Mouse (Mus musculus): ENCODE results near the gene Dnase1l3. TPM values are rescaled to one million over a fixed set of nuclear protein-coding genes. Genes with fewer than 3 reads are reported as not detected.

The Dnase1l3 gene
- polyA plus RNA-seq, 1 experiment from 2014 or later, result 0.08 TPM

- DNase-seq (ENCODE audit: low spot score) (no peak), ATAC-seq (replicated peaks; ENCODE audit: insufficient number of reproducible peaks, low FRiP score, low TSS enrichment, low read depth) (no peak)
- Histone ChIP-seq H3K36me3 (replicated peaks; ENCODE audit: control insufficient read depth, insufficient read depth, low read depth, low read length) (peaks cover 2% of the 10 kb centered on the region), H3K4me2 (ENCODE audit: low read depth, low read length) (no peak overlapping the region), H3K9me3 (replicated peaks; ENCODE audit: control insufficient read depth, low read length) (no peaks in the 10 kb centered on the region), H3K4me3 (ENCODE audit: low read depth, low read length) (no peak overlapping the region), H3K4me1 (ENCODE audit: control insufficient read depth, insufficient read depth, low read length) (no peaks in the 10 kb centered on the region), H3K9ac (replicated peaks; ENCODE audit: low read length) (no peak overlapping the region), H3K27me3 (ENCODE audit: control insufficient read depth, insufficient read depth, low read length) (no peaks in the 10 kb centered on the region), H3K27ac (replicated peaks; ENCODE audit: low read depth, low read length) (no peak overlapping the region)
- 78% methylated on average over 4 of the region's 4 CpGs for WGBS
Measured at GRCm38 (mm10) chr14:7919921-7920320, 74.5 kb downstream of the Dnase1l3 start.

DNA sequence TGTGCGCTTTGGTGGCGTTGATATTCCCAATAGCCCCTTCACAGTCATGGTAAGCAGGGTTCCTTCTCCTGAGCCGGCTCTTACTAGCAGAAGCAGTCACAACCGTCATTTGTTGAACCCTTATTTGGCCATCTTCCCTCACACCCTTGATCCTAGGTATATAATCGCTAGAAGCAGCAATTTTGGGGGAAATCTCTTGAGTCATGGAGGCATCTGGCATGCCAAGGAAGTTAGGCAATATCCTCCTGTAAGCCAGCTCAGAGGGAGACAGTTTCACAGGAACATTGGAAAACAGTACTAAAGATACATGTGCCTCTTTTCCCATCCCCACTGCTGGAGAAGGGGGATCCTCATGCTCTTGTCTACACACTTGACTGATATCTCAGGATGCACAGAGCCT, 75.1 kb downstream of the Dnase1l3 start:
- Histone ChIP-seq H3K4me1 (ENCODE audit: control insufficient read depth, insufficient read depth, low read length) (no peaks in the 10 kb centered on the region), H3K36me3 (replicated peaks; ENCODE audit: control insufficient read depth, insufficient read depth, low read depth, low read length) (peaks cover 2% of the 10 kb centered on the region), H3K4me3 (ENCODE audit: low read depth, low read length) (no peak overlapping the region), H3K27me3 (ENCODE audit: control insufficient read depth, insufficient read depth, low read length) (no peaks in the 10 kb centered on the region), H3K9ac (replicated peaks; ENCODE audit: low read length) (no peak overlapping the region), H3K27ac (replicated peaks; ENCODE audit: low read depth, low read length) (no peak overlapping the region), H3K4me2 (ENCODE audit: low read depth, low read length) (no peak overlapping the region), H3K9me3 (replicated peaks; ENCODE audit: control insufficient read depth, low read length) (no peaks in the 10 kb centered on the region)
- ATAC-seq (replicated peaks; ENCODE audit: insufficient number of reproducible peaks, low FRiP score, low TSS enrichment, low read depth) (no peak), DNase-seq (ENCODE audit: low spot score) (no peak)
- WGBS, result 87% methylated on average over 5 of the region's 5 CpGs

DNA sequence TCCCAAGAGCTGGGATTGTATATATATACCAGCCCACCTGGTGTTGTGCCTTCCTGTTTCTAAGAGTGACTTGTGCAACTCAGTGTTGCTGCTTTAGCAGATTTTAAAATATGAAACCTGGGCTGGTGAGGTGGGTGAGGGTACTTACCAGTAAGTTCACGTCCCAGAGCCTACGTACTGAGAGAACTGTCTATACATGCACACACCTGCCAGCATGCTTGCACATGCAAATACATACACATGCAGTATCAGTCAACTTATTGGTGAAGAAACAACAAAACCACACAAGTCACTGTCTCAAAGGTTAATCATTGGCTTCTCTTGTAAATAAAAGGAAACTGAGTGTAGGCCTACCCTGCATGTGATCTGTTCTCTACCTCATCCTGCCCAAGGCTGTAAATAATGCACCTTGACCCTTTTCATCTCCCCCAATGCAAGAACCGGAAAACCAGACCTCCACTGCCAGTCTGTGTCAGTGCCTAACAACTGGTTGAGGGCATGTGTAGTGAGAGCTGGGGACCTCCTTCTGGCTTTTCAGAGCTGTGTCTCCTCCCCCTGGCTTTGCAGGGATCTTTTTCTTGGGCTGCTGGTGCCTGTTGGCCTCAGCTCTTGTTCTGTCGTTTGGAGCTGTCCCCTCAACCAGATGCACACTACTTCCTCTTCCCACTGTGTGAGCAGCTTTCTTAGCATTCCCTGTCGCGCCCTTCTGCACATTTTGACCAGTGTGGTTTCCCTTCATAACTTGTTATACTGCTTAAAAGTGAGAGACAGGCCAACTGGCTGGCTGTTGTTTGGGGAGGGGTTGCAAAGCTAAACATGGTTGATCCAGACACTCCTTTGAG, 76.0 kb downstream of the Dnase1l3 start:
- no peak overlapping the region for H3K4me3 ChIP-seq (ENCODE audit: low read depth, low read length)
- DNase-seq (ENCODE audit: low spot score) (no peak), ATAC-seq (replicated peaks; ENCODE audit: insufficient number of reproducible peaks, low FRiP score, low TSS enrichment, low read depth) (no peak)
- peaks cover 2% of the 10 kb centered on the region for H3K36me3 ChIP-seq (replicated peaks; ENCODE audit: control insufficient read depth, insufficient read depth, low read depth, low read length)
- no peaks in the 10 kb centered on the region for H3K4me1 ChIP-seq (ENCODE audit: control insufficient read depth, insufficient read depth, low read length)
- H3K27me3 ChIP-seq (ENCODE audit: control insufficient read depth, insufficient read depth, low read length), result no peaks in the 10 kb centered on the region
- WGBS, result 86% methylated on average over 6 of the region's 6 CpGs
- H3K9me3 ChIP-seq (replicated peaks; ENCODE audit: control insufficient read depth, low read length), result no peaks in the 10 kb centered on the region
- H3K4me2 ChIP-seq (ENCODE audit: low read depth, low read length), result no peak overlapping the region
- H3K9ac ChIP-seq (replicated peaks; ENCODE audit: low read length), result no peak overlapping the region
- no peak overlapping the region for H3K27ac ChIP-seq (replicated peaks; ENCODE audit: low read depth, low read length)

Other genes with a start within 250 kb of the Dnase1l3 start
- not detected in 2 replicates for gene Gm26661, start 203.0 kb downstream of the Dnase1l3 start, polyA plus RNA-seq (2014; fragmentation: Nextera tagmentation; extraction: Ambion mirVana)
- gene Flnb, start 176.6 kb downstream of the Dnase1l3 start, polyA plus RNA-seq (2014; fragmentation: Nextera tagmentation; extraction: Ambion mirVana), result 14.7 and 17.0 TPM in 2 replicates
- gene Gm45521, start 37.3 kb downstream of the Dnase1l3 start, polyA plus RNA-seq (2014; fragmentation: Nextera tagmentation; extraction: Ambion mirVana), result not detected in 2 replicates
- gene Abhd6, start 8.3 kb upstream of the Dnase1l3 start, polyA plus RNA-seq (2014; fragmentation: Nextera tagmentation; extraction: Ambion mirVana), result 21.0 and 22.5 TPM in 2 replicates
- 67.0 and 74.4 TPM in 2 replicates for gene Rpp14, start 85.8 kb upstream of the Dnase1l3 start, polyA plus RNA-seq (2014; fragmentation: Nextera tagmentation; extraction: Ambion mirVana)
- 23.4 and 24.4 TPM in 2 replicates for gene Pxk, start 103.6 kb upstream of the Dnase1l3 start, polyA plus RNA-seq (2014; fragmentation: Nextera tagmentation; extraction: Ambion mirVana)
- gene Pdhb, start 178.5 kb upstream of the Dnase1l3 start, polyA plus RNA-seq (2014; fragmentation: Nextera tagmentation; extraction: Ambion mirVana), result 212 and 229 TPM in 2 replicates
- 11.9 and 14.1 TPM in 2 replicates for gene Kctd6, start 219.6 kb upstream of the Dnase1l3 start, polyA plus RNA-seq (2014; fragmentation: Nextera tagmentation; extraction: Ambion mirVana)

All from embryonic facial prominence, embryonic 11.5 days (tissue).